Mouse (Mus musculus): ENCODE data around the gene Snf8. TPM values are rescaled to one million over a fixed set of nuclear protein-coding genes. Genes with fewer than 3 reads are reported as not detected.

The Snf8 gene
- 13.5 and 23.0 TPM in 2 replicates for polyA plus RNA-seq (2012; rRNA removed; ENCODE audit: low replicate concordance)

DNA sequence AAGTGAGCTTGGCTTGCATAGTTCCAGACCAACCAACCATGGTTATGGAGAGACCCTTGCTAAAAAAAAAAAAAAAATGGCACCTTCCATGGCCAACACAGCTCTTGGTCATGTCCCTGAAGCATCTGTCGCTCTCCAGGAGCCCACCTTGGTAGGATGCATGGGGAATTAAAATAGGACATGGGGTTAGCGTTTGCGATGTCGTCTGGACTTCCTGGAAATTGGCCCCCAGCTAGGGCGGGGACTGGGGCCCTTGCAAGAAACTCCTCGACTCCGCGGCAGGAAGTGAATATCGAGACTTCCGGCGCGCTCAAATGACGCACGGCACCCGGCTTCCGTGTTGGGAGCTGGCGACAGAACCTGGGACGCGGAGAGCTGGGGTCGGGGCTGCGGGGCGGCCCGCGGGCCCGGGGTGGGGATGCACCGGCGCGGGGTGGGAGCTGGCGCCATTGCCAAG lies at the start of gene Snf8:
TSS of gene Snf8 (plus strand) at position 290 of the 457 bp plus-strand sequence.

GRCm38 (mm10) chr11:96005403-96006271 lies 29.0 kb upstream of the Snf8 start, which contains the start of gene Igf2bp1:
Gene Igf2bp1 (minus strand): TSS chr11:96005940.

GRCm38 (mm10) chr11:96065215-96065911 lies 30.7 kb downstream of the Snf8 start, which contains the start of gene Ube2z:
Gene Ube2z (minus strand): TSS chr11:96065388.

GRCm38 (mm10) chr11:96075509-96076220 lies 41.0 kb downstream of the Snf8 start, which contains the start of gene Atp5g1:
Gene Atp5g1 (minus strand): TSS chr11:96075670.

Other genes with a start within 250 kb of the Snf8 start
- 115 and 208 TPM in 2 replicates for gene Phospho1, start 210.4 kb upstream of the Snf8 start, polyA plus RNA-seq (2012; rRNA removed; ENCODE audit: low replicate concordance)
- 10.4 and 14.7 TPM in 2 replicates for gene Gngt2, start 197.7 kb upstream of the Snf8 start, polyA plus RNA-seq (2012; rRNA removed; ENCODE audit: low replicate concordance)
- 63.1 and 156 TPM in 2 replicates for gene Abi3, start 192.4 kb upstream of the Snf8 start, polyA plus RNA-seq (2012; rRNA removed; ENCODE audit: low replicate concordance)
- gene B4galnt2, start 120.0 kb upstream of the Snf8 start, polyA plus RNA-seq (2012; rRNA removed; ENCODE audit: low replicate concordance), result not detected in 2 replicates
- gene Igf2bp1, start 28.9 kb upstream of the Snf8 start, polyA plus RNA-seq (2012; rRNA removed; ENCODE audit: low replicate concordance), result 0.01 and 0.03 TPM in 2 replicates
- gene Gip, start 10.3 kb upstream of the Snf8 start, polyA plus RNA-seq (2012; rRNA removed; ENCODE audit: low replicate concordance), result not detected in 2 replicates
- gene Ube2z, start 30.5 kb downstream of the Snf8 start, polyA plus RNA-seq (2012; rRNA removed; ENCODE audit: low replicate concordance), result 27.0 and 40.6 TPM in 2 replicates
- 269 and 729 TPM in 2 replicates for gene Atp5g1, start 40.8 kb downstream of the Snf8 start, polyA plus RNA-seq (2012; rRNA removed; ENCODE audit: low replicate concordance)
- not detected in 2 replicates for gene Calcoco2, start 77.1 kb downstream of the Snf8 start, polyA plus RNA-seq (2012; rRNA removed; ENCODE audit: low replicate concordance)
- gene Ttll6, start 98.9 kb downstream of the Snf8 start, polyA plus RNA-seq (2012; rRNA removed; ENCODE audit: low replicate concordance), result 0.04 TPM in 1 of 2 replicates, not detected in the other
- gene Hoxb13, start 159.4 kb downstream of the Snf8 start, polyA plus RNA-seq (2012; rRNA removed; ENCODE audit: low replicate concordance), result not detected in 2 replicates
- gene Hoxb9, start 236.6 kb downstream of the Snf8 start, polyA plus RNA-seq (2012; rRNA removed; ENCODE audit: low replicate concordance), result 0.74 and 1.1 TPM in 2 replicates
- 3.1 and 4.5 TPM in 2 replicates for gene Hoxb8, start 247.0 kb downstream of the Snf8 start, polyA plus RNA-seq (2012; rRNA removed; ENCODE audit: low replicate concordance)